Mouse (Mus musculus) lung, postnatal 0 days (tissue): ENCODE data around the gene Amn.

Experiments
- CTCF ChIP-seq: IDR thresholded peaks from 2 replicates; pipeline ENCODE4 v1.5.1; 2016; ENCODE audit warnings: antibody characterized with exemption, mild to moderate bottlenecking
- EP300 ChIP-seq: IDR thresholded peaks from 2 replicates; pipeline ENCODE4 v1.6.1; 2016; ENCODE audit warnings: antibody characterized with exemption, mild to moderate bottlenecking, control low read depth

GRCm38 (mm10) chr12:111320549-111320948 lies 49.7 kb downstream of the Amn start:
- TF ChIP-seq CTCF (no peak), EP300 (no peak; the same call in 1 of the 2 replicates)
